In the genomic region with DNA sequence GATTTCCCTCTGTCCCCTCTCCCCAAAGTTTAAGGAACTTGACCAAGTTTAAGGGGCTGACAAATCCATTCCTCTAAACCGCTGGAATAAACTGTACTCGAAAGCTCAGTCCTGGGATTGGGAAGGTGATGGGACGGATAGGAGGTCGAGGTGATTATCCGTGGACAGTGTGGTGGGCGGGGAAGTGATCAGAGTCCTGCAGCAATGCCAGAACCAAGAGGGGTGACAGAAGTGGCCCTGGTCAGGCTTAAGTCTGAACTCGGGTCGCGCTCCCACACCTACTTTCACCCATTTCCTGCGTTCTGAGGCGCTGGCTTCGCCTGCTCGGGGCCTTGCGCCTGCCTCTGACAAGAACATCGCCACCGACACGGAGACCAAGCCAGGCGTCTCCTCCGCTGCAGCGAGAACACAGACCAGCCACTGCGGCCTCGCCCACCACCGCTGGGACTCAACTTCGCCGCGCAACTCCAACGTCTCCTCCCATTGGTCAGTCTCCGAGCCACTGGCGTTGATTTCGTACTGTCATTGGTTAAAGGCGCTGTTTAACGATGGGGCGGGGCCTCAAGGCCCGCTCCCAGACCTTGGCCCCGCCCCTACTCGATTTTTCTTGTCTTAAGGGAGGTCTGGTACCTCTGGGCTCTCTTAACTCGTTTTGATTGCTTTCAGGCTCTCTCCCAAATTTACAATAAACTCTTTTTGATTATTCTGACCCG, we compare ENCODE assay signal across 8 mouse cellular contexts. TPM values are rescaled to one million over a fixed set of nuclear protein-coding genes. Genes with fewer than 3 reads are reported as not detected.
DNase-seq lines count a peak whose midpoint lies in the region; ATAC-seq lines count a peak whose summit lies in the region.

No protein-coding gene starts in this region.

- no peaks in the 10 kb centered on the region for H3K36me3 ChIP-seq in hindbrain, embryonic 12.5 days

- WGBS in hindbrain, embryonic 12.5 days = under 1% methylated on average over 38 of the region's 38 CpGs

- H3K4me2 ChIP-seq in hindbrain, embryonic 12.5 days (replicated peaks) = peak overlapping the region; percentile 93

- peak overlapping the region; percentile 87 for H3K4me3 ChIP-seq in hindbrain, embryonic 12.5 days

- H3K27me3 ChIP-seq in hindbrain, embryonic 12.5 days = no peaks in the 10 kb centered on the region

- DNase-seq in Muller cell, postnatal 12 days (ENCODE audit: inconsistent ontology term) = peak; percentile 95
- DNase-seq in cerebellum, adult 9-11 months = peak; percentile 82
- peak; percentile 54 to 87 for DNase-seq in frontal cortex, adult 2 months (ENCODE audit: extremely low spot score in 1 of 2, low spot score in 1 of 2)
- peak; percentile 75 to 90 for DNase-seq in layer of hippocampus, postnatal 14 days (ENCODE audit: low spot score in 2 of 2)
- DNase-seq in lung, postnatal 14 days = peak; percentile 90
- peak; percentile 66 for DNase-seq in retina, adult 2 months (ENCODE audit: low read depth, low spot score)
- peak; percentile 85 to 90 for DNase-seq in thymus, postnatal 36 days

- no peaks in the 10 kb centered on the region for H3K9me3 ChIP-seq in hindbrain, embryonic 12.5 days (replicated peaks)

- ATAC-seq in hindbrain, embryonic 12.5 days (ENCODE audit: low FRiP score) = peak; percentile 94

- peaks cover 27% of the 10 kb centered on the region for H3K4me1 ChIP-seq in hindbrain, embryonic 12.5 days

- peak overlapping the region; percentile 86 for H3K27ac ChIP-seq in hindbrain, embryonic 12.5 days

- peak overlapping the region; percentile 93 for H3K9ac ChIP-seq in hindbrain, embryonic 12.5 days

RNA-seq across cellular contexts. Expression of gene Efcab11, which starts 1.1 kb away (rescaled TPM):
- polyA plus RNA-seq in frontal cortex, adult 2 months (2012; rRNA removed) = 0.20 and 0.34 TPM in 2 replicates
- polyA plus RNA-seq in hindbrain, embryonic 12.5 days (2016; fragmentation: Nextera tagmentation; extraction: Ambion mirVana) = 13.3 and 16.6 TPM in 2 replicates
- 1 to 10 TPM in 1 of 2 experiments, under 1 TPM in 1; 0.67 to 1.5 TPM for total RNA-seq in layer of hippocampus, postnatal 14 days (2021)

RNA-seq across cellular contexts. Expression of gene Tdp1, which starts 1.2 kb away (rescaled TPM):
- polyA plus RNA-seq in frontal cortex, adult 2 months (2012; rRNA removed) = 23.5 and 26.7 TPM in 2 replicates
- 58.5 and 61.3 TPM in 2 replicates for polyA plus RNA-seq in hindbrain, embryonic 12.5 days (2016; fragmentation: Nextera tagmentation; extraction: Ambion mirVana)
- 10 to 100 TPM; 29.0 to 30.4 TPM for total RNA-seq in layer of hippocampus, postnatal 14 days (2021)

Comparison
In these comparisons a context has a peak if more than half of its experiments do, and no peak if none do; other contexts are left out.
1. Peak in every context shown above with its lines: DNase-seq, ATAC-seq, H3K4me3 ChIP-seq and H3K27ac ChIP-seq.
2. RNA of gene Efcab11, which starts 1.1 kb away (polyA plus RNA-seq): 13.3 to 16.6 TPM in hindbrain, embryonic 12.5 days; 0.20 to 0.34 TPM in frontal cortex, adult 2 months; every median in the first group is over 10 times any median in the second.